Mouse (Mus musculus) liver, postnatal 0 days (tissue): Measurements from ENCODE around the gene Ces1d. TPM values are rescaled to one million over a fixed set of nuclear protein-coding genes. Genes with fewer than 3 reads are reported as not detected.
"Not testable (repeated sequence)": the region's sequence is repeated elsewhere in the genome, so short reads cannot be mapped to it uniquely, and the experiment has no call there.

Experiments
- ATAC-seq: fragments of 200-750 bp; cut with Nextera tagmentation; 2 replicates; pipeline ENCODE4 v1.8.0; 2017; ENCODE audit warnings: mild to moderate bottlenecking, moderate library complexity
- DNase-seq: peaks from one replicate; pipeline ENCODE4 v3.0.0-alpha.2; 2016
- H3K27ac ChIP-seq: fragments of 300-500 bp; sonication (generic); 2 replicates; pipeline ENCODE4 v1.5.1; 2014; ENCODE audit warnings: antibody characterized with exemption, moderate library complexity, mild to moderate bottlenecking, low read depth
- H3K27me3 ChIP-seq: fragments of 300-500 bp; sonication (generic); 2 replicates; pipeline ENCODE4 v1.6.1; 2014; ENCODE audit warnings: low read length, control low read depth, mixed read lengths; ENCODE audit not compliant: insufficient read depth
- H3K36me3 ChIP-seq: fragments of 300-500 bp; sonication (generic); replicated peaks from 2 replicates; pipeline ENCODE4 v1.6.1; 2014; ENCODE audit warnings: mild to moderate bottlenecking, control low read depth, low read length, moderate library complexity, mixed read lengths; ENCODE audit not compliant: insufficient read depth
- H3K4me1 ChIP-seq: fragments of 300-500 bp; sonication (generic); 2 replicates; pipeline ENCODE4 v1.6.1; 2014; ENCODE audit warnings: antibody characterized with exemption, mild to moderate bottlenecking, control low read depth; ENCODE audit not compliant: insufficient read depth
- H3K4me2 ChIP-seq: fragments of 300-500 bp; sonication (generic); 2 replicates; pipeline ENCODE4 v1.6.1; 2014; ENCODE audit warnings: low read depth, mild to moderate bottlenecking, low read length, moderate library complexity, mixed read lengths
- H3K4me3 ChIP-seq: fragments of 300-500 bp; sonication (generic); 2 replicates; pipeline ENCODE4 v1.5.1; 2014; ENCODE audit warnings: low read depth, low read length
- H3K9ac ChIP-seq: fragments of 300-500 bp; sonication (generic); replicated peaks from 2 replicates; pipeline ENCODE4 v1.6.1; 2014; ENCODE audit warnings: mild to moderate bottlenecking, moderate library complexity
- H3K9me3 ChIP-seq: fragments of 300-500 bp; sonication (generic); 2 replicates; pipeline ENCODE4 v1.6.1; 2016; ENCODE audit warnings: mild to moderate bottlenecking, control low read depth, low read length, mixed read lengths
- CTCF ChIP-seq: sonication (generic); IDR thresholded peaks from 2 replicates; pipeline ENCODE4 v1.5.1; 2016; ENCODE audit warnings: antibody characterized with exemption, low read depth
- EP300 ChIP-seq: IDR thresholded peaks from 2 replicates; pipeline ENCODE4 v1.6.1; 2016; ENCODE audit warnings: antibody characterized with exemption, low read depth, mild to moderate bottlenecking
- WGBS: fragments of 180-500 bp; shearing (Covaris S2); extraction: QIAGEN DNeasy Blood & Tissue Kit; methylation state at CpG from one replicate; pipeline ENCODE4 v1.1.7; 2014; ENCODE audit not compliant: insufficient replicate concordance; 5-methylcytosine and 5-hydroxymethylcytosine counted together
- polyA plus RNA-seq: library from polyadenylated mRNA; unstranded; fragments of >200 nt; fragmentation: Nextera tagmentation; extraction: Ambion mirVana; gene quantifications from 2 replicates; pipeline ENCODE4 v1.2.1, GENCODE M21; 2015

The Ces1d gene
- polyA plus RNA-seq, 1 experiment from 2014 or later = 216 TPM

- H3K36me3 ChIP-seq = no peaks in the 10 kb centered on the region
- H3K9me3 ChIP-seq = no peaks in the 10 kb centered on the region
- H3K4me1 ChIP-seq = peaks cover 3% of the 10 kb centered on the region
- peak within 1 kb of the TSS; percentile 69 for H3K27ac ChIP-seq
- peak within 1 kb of the TSS; percentile 26; the same call in 1 of the 2 replicates for H3K4me2 ChIP-seq
- ATAC-seq (peak; percentile 43), DNase-seq (peak; percentile 16)
- no peak within 1 kb of the TSS for H3K4me3 ChIP-seq
- H3K9ac ChIP-seq = no peak within 1 kb of the TSS
- no peaks in the 10 kb centered on the region for H3K27me3 ChIP-seq
- TF ChIP-seq EP300 = no peak
- no peak for TF ChIP-seq CTCF
These were observed 31.8 kb upstream of the Ces1d start, which contains the start of gene Ces1e for GRCm38 (mm10) chr8:93229446-93229845. Gene Ces1e, minus strand, starts transcription at chr8:93229619.

GRCm38 (mm10) chr8:93228673-93229370, 31.2 kb upstream of the Ces1d start:
- no peak overlapping the region for H3K4me3 ChIP-seq
- ATAC-seq = peak; percentile 69
- peak overlapping the region; percentile 26; the same call in 1 of the 2 replicates for H3K4me2 ChIP-seq
- peaks cover 3% of the 10 kb centered on the region for H3K4me1 ChIP-seq
- WGBS = 49% methylated on average over 11 of the region's 11 CpGs
- no peak for DNase-seq
- no peaks in the 10 kb centered on the region for H3K27me3 ChIP-seq
- no peaks in the 10 kb centered on the region for H3K36me3 ChIP-seq
- no peaks in the 10 kb centered on the region for H3K9me3 ChIP-seq
- TF ChIP-seq CTCF = no peak
- no peak overlapping the region for H3K9ac ChIP-seq
- peak overlapping the region; percentile 69 for H3K27ac ChIP-seq

GRCm38 (mm10) chr8:93226471-93226870, 28.8 kb upstream of the Ces1d start:
- H3K9me3 ChIP-seq, DNase-seq: not testable (repeated sequence)
- WGBS = 77% methylated on average over 1 of the region's 1 CpGs

GRCm38 (mm10) chr8:93221896-93222295, 24.3 kb upstream of the Ces1d start:
- Histone ChIP-seq H3K36me3 (no peaks in the 10 kb centered on the region), H3K27ac (no peak overlapping the region), H3K4me1 (no peaks in the 10 kb centered on the region), H3K27me3 (no peaks in the 10 kb centered on the region), H3K9me3 (no peaks in the 10 kb centered on the region), H3K9ac (no peak overlapping the region), H3K4me3 (no peak overlapping the region), H3K4me2 (no peak overlapping the region)
- 67% methylated on average over 3 of the region's 3 CpGs for WGBS
- DNase-seq (no peak), ATAC-seq (no peak)
- no peak for TF ChIP-seq CTCF
- no peak for TF ChIP-seq EP300

More at GRCm38 (mm10) chr8:93226471-93226870, 28.8 kb upstream of the Ces1d start:
- H3K4me3 ChIP-seq, H3K27ac ChIP-seq, H3K4me1 ChIP-seq, H3K36me3 ChIP-seq, ATAC-seq, H3K9ac ChIP-seq, H3K4me2 ChIP-seq, H3K27me3 ChIP-seq: not testable (repeated sequence)

GRCm38 (mm10) chr8:93217867-93218266, 20.2 kb upstream of the Ces1d start:
- ATAC-seq (no peak), DNase-seq (no peak)
- H3K9ac ChIP-seq = no peak overlapping the region
- H3K4me2 ChIP-seq = no peak overlapping the region
- TF ChIP-seq CTCF = peak; percentile 35
- no peak for TF ChIP-seq EP300
- H3K27ac ChIP-seq = no peak overlapping the region
- H3K36me3 ChIP-seq = no peaks in the 10 kb centered on the region
- 67% methylated on average over 4 of the region's 4 CpGs for WGBS
- H3K4me3 ChIP-seq = no peak overlapping the region
- no peaks in the 10 kb centered on the region for H3K27me3 ChIP-seq
- H3K9me3 ChIP-seq = no peaks in the 10 kb centered on the region
- H3K4me1 ChIP-seq = no peaks in the 10 kb centered on the region

GRCm38 (mm10) chr8:93217375-93217774, 19.7 kb upstream of the Ces1d start:
- H3K4me3 ChIP-seq = no peak overlapping the region
- no peaks in the 10 kb centered on the region for H3K27me3 ChIP-seq
- WGBS = 65% methylated on average over 1 of the region's 1 CpGs
- TF ChIP-seq CTCF (no peak), EP300 (no peak)
- H3K9ac ChIP-seq = no peak overlapping the region
- ATAC-seq (no peak), DNase-seq (no peak)
- no peaks in the 10 kb centered on the region for H3K9me3 ChIP-seq
- no peaks in the 10 kb centered on the region for H3K4me1 ChIP-seq
- H3K27ac ChIP-seq = no peak overlapping the region
- H3K36me3 ChIP-seq = no peaks in the 10 kb centered on the region
- H3K4me2 ChIP-seq = no peak overlapping the region
